Mouse (Mus musculus) embryo, embryonic 11 days (tissue): ENCODE results near the gene Cyb561d2.

ENCODE experiments used
- DNase-seq: peaks from one replicate; pipeline ENCODE4 v3.0.0-alpha.2; 2015

Gene Cyb561d2

DNA sequence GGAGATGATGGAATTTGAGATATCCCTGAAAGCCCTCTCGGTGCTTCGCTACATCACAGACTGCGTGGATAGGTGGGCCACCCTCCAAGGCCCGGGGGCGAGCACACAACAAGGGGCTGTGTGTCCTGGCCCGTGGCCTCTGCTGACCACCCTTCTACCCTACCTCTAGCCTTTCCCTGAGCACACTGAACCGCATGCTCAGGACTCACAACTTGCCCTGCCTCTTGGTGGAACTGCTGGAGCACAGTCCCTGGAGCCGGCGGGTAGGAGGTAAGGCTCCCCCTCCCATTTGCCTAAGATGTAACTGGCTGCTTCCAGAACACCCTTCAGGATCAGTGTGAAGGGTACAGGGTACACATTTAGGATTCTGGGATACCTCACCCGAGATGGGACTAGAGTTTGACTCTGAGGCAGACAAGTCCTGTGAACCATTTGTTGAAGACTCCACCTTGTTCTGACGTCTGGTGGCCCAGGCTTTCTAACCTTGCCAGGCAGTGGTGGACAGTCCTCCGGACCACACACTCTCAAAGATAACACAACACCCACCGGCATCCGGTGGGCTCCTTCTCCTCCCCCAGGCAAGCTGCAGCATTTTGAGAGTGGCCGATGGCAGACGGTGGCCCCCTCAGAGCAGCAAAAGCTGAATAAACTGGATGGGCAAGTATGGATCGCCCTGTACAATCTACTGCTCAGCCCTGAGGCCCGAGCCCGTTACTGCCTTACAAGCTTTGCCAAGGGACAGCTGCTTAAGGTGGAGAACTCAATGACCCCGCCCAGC, 7.5 kb upstream of the Cyb561d2 start:
- DNase-seq, result no peak

GRCm38 (mm10) chr9:107548820-107549219, 6.8 kb upstream of the Cyb561d2 start:
- no peak for DNase-seq

GRCm38 (mm10) chr9:107547957-107548356, 6.0 kb upstream of the Cyb561d2 start:
- no peak for DNase-seq

DNA sequence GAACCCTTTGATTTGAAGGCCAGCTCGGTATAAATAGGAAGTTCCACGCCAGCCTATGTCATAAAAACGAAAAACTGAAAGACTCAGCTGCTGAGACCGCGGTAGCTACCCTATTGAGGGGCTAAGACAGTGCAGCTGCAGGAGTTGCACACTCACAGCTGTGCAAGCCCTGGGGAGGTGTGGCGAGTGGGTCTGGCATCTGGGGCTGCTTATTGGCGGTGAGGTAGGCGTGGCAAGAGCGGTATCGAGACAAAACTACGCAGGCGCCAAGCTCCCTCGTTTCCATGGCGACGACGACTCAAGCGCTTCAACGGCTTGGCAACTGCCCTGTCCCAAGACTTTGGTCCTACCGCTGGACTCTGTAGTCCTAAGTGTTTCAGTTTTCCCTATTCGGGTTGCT, 5.0 kb upstream of the Cyb561d2 start, which contains the start of gene Zmynd10:
Zmynd10 (plus strand) TSS at position 273 of the 400 bp plus-strand sequence.
- DNase-seq, result peak; percentile 96

DNA sequence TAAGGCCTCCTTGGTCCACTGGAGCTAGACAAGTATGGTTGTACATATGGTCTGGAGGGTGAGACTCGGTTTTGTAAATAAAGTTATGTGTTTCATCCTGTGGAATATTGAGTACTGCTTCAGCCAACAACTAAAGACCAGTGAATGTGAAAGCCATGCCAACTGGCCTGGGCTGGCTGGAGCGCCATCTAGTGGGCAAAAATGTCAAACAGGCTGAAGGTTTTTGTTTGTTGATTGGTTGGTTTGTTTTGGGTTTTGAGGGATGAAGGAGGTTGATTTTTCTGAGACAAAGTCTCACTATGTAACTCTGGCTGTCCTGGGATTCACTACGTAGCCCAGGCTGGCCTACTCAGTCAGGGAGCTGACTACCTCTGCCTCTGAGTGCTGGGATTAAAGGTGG, 3.6 kb upstream of the Cyb561d2 start:
- peak; percentile 77 for DNase-seq

DNA sequence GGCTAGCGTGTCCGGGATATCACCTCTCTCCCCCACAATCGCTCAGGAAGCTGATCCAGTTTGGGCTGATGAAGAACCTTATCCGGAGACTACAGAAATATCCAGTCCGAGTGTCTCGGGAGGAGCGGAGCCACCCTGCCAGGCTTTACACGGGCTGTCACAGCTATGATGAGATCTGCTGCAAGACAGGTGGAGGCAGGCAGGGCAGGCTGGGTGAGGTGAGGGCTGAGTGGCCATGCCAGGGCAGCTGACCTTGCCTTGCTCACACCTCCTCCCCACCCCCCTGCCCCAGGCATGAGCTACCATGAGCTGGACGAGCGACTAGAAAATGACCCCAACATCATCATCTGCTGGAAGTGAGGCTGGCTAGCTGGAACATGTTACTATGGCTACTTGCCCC, 3.2 kb upstream of the Cyb561d2 start:
- DNase-seq, result no peak

GRCm38 (mm10) chr9:107544729-107545128, 2.7 kb upstream of the Cyb561d2 start:
- no peak for DNase-seq

DNA sequence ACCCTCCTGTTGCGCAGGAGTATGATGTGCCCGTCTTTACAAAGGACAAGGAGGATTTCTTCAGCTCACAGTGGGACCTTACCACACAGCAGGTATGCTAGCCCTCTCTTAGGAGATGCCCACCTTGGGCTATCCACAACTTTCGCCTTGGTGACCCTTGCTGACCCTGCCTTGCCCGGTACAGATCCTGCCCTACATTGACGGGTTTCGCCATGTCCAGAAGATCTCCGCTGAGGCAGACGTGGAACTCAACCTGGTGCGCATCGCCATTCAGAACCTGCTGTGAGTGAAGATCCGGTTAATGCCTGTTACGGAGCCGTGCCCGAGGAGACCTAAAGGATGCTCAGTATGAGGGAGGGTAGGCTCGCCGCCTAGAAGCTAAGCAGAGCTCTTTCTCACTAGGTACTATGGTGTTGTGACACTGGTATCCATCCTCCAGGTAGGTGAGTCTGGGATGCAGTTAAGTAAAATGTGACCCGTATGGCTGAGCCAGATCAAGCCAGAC, 2.3 kb upstream of the Cyb561d2 start:
- no peak for DNase-seq

DNA sequence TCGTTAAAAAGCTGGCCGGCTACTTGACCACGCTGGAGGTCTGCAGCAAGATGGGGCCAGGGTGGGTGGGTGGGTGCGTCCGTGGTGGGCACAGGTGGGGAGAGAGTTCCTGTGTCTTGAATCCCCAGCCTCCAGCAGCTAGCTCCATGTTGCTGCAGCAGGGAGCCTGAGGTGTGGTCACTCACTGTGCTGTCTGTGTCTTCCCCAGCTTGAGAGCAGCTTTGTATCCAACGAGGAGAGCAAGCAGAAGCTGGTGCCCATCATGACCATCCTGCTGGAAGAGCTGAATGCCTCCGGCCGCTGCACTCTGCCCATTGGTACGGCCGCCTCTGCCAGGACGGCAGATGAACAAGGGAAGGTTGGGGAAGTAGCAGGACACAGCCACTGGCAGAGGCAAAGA, 1.3 kb upstream of the Cyb561d2 start:
- DNase-seq, result no peak

- DNase-seq, result no peak
Measured at GRCm38 (mm10) chr9:107542721-107543120, 728 bp upstream of the Cyb561d2 start.

DNA sequence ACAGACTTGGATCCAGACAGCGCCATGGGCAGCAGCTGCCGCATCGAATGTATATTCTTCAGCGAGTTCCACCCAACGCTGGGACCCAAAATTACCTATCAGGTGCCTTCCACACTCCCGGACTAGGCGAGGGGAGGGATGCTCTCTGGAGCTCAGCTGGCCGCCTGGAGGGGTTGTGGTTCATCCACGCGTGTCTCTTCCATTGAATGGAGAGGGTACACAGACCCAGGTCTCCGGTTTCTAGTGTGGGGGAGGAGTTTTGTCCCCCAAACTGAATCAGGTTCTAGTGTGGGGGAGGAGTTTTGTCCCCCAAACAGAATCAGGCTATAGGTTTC, 326 bp upstream of the Cyb561d2 start:
- DNase-seq, result no peak

GRCm38 (mm10) chr9:107541005-107541404, 988 bp downstream of the Cyb561d2 start:
- no peak for DNase-seq

- DNase-seq, result no peak
Measured at GRCm38 (mm10) chr9:107540420-107540819, 1.6 kb downstream of the Cyb561d2 start.

DNA sequence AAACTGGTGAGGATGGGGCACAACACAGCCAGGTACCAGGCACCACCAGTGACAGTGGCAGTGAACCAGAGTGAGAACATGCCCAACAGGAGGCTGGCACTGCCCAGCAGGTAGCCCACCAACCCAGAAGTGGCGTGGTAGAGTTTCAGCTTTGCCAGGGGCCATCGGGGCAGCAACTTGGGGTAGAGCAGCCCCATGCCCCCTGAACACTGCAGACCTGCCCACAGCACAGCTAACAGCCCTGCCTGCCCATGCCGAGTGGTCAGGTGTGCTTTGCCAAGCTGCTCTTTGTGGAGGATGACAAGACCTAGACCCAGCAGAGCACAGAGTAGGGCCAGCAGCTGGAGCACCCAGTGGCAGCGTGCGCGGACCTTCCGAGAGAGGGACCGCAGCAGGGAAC, 2.1 kb downstream of the Cyb561d2 start:
- DNase-seq, result no peak

GRCm38 (mm10) chr9:107538711-107539110, 3.3 kb downstream of the Cyb561d2 start:
- DNase-seq, result no peak

GRCm38 (mm10) chr9:107538231-107538630, 3.8 kb downstream of the Cyb561d2 start:
- no peak for DNase-seq

DNA sequence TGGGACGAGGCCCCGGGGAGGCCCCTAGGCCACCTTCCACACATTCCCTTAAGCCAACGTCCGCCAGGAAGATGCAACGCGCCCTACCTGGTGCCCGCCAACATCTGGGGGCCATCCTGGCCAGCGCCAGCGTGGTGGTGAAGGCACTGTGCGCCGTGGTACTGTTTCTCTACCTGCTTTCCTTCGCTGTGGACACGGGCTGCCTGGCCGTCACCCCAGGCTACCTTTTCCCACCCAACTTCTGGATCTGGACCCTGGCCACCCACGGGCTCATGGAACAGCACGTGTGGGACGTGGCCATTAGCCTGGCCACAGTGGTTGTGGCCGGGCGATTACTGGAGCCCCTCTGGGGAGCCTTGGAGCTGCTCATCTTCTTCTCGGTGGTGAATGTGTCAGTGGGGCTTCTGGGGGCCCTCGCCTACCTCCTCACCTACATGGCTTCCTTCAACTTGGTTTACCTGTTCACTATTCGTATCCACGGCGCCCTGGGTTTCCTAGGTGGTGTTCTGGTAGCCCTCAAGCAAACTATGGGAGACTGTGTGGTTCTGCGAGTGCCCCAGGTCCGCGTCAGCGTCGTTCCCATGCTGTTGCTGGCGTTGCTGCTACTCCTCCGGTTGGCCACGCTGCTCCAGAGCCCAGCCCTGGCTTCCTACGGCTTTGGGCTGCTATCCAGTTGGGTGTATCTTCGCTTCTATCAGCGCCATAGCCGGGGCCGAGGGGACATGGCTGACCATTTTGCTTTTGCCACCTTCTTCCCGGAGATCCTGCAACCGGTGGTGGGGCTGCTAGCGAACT, 7.4 kb downstream of the Cyb561d2 start:
- DNase-seq, result peak; percentile 41

GRCm38 (mm10) chr9:107533791-107534407, 8.1 kb downstream of the Cyb561d2 start, which contains the start of gene Tmem115:
Gene Tmem115 (plus strand): TSS chr9:107533945.
- peak; percentile 98 for DNase-seq

DNA sequence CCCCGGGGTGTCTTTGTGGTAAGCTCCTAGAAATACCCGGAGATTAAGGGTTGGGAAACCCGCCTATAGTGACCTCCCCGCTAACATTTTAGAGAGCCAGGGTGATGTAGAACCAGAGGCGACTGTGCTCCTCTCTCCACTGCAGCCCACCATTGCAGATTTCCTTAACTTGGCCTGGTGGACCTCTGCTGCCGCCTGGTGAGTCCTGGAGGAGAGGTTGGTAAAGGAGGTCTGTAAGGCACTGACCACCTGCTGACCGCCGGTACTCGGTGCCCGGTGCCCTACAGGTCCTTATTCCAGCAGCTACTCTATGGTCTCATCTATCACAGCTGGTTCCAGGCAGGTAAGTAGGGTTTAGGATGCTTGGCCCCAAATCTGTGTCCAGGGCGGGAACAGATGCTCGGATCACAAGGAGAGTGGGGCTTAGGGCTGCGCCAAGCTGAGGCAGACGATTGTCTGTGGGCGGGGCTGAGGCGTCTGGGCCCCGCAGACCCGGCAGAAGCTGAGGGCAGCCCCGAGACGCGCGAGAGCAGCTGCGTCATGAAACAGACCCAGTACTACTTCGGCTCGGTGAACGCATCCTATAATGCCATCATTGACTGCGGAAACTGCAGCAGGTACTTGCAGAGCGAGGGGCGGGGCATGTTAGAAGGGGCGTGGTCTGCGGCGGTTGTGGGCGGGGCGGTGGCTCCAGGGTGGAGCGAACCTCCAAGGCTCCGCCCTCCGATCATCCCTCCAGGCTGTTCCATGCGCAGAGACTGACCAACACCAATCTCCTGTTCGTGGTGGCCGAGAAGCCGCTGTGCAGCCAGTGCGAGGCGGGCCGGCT, 15.6 kb downstream of the Cyb561d2 start:
- DNase-seq, result peak; percentile 80

DNA sequence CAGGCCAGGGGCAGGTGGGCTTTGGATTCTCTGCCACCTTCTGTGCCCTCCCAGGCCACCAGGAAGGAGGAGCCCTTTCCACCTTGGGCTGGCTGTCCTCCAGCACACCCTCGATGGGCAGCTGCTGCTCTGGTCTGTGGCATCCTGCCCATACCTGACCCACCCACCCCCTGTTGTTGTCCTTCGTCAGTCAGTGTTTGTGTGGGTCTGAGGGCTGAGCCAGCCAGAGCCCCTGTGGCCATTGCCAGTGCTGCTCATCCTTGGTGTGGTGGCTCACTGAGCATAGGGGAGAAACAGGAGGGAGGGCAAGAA, 19.6 kb downstream of the Cyb561d2 start:
- DNase-seq, result no peak

- peak; percentile 46 for DNase-seq
Measured at GRCm38 (mm10) chr9:107521711-107522399, 20.1 kb downstream of the Cyb561d2 start.

DNA sequence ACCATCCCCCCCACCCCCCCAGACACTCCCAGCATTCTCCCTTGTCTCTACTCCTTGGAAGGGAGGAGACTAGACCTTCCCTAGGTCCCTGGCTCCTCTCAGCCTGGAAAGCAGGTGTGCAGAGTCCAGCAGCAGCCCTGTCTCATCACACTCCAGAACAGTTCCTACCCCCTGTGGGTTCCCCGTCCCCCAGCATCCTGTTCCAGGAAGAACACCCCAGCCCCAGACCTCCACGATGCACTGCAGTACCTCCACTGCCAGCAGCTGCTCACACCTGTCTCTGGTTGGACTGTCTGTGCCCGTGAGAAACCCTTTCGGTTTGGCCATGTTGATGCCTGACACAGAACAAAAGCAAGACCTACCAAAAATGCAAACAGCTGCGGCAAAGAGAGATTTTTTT, 20.8 kb downstream of the Cyb561d2 start:
- no peak for DNase-seq
